Mouse (Mus musculus): ENCODE measurements at regions not wholly inside any gene's neighbourhood (a gene's known extent, or its start where the extent isn't known, plus 50 kb on each side); places are given as distances from the start of the nearest gene placed in this dataset.

DNA sequence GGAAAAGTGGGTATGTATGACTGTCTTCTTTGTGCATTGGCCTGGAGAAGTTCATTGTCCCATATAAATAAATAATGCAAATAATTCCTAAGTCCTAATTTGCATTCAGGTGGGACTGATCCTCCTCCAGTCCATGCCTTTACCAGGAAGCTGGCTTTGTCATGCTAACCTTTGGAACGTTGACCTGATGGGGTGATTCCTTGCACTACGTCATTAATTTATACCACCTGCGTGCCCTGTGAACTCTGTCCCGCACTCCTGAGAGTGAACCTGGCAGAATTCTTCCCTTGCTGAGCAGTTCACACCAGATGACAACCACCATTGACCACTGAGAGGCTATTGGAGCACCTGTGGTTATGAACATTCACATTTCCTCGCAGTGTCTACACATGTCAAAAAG lies 165.9 kb upstream of the Dyrk2 start:
- Histone ChIP-seq H3K4me1 (replicated peaks) (peaks cover 5% of the 10 kb centered on the region), H3K36me3 (no peaks in the 10 kb centered on the region), H3K27ac (no peak overlapping the region), H3K27me3 (no peaks in the 10 kb centered on the region), H3K9me3 (no peaks in the 10 kb centered on the region), H3K4me2 (no peak overlapping the region), H3K4me3 (replicated peaks) (no peak overlapping the region), H3K9ac (replicated peaks) (no peak overlapping the region)
- ATAC-seq (ENCODE audit: insufficient number of reproducible peaks, insufficient read depth, low FRiP score, low TSS enrichment, low read depth), result no peak
- WGBS, result 82% methylated on average over 5 of the region's 5 CpGs

DNA sequence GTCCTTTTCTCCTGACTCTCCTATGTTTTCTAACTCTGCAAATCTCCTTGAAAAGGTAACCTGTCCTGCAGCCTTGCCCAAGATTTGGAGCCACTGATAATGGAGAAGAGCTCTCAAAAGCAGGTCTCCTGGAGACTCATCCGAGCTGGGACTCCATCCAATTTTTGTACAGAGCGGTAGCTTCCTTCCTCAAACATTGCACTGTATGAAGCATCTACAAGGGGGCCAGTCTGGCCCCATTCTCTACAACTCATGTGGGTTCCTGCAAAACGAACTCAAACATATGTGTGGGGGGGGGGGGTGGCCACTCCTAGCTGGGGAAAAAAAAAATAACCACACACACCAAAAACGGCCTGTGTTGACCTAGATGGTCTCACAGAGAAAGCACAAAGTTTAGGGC lies 164.4 kb upstream of the Dyrk2 start:
- H3K27me3 ChIP-seq, result no peaks in the 10 kb centered on the region
- no peaks in the 10 kb centered on the region for H3K9me3 ChIP-seq
- no peaks in the 10 kb centered on the region for H3K36me3 ChIP-seq
- H3K4me3 ChIP-seq (replicated peaks), result no peak overlapping the region
- H3K27ac ChIP-seq, result no peak overlapping the region
- ATAC-seq (ENCODE audit: insufficient number of reproducible peaks, insufficient read depth, low FRiP score, low TSS enrichment, low read depth), result no peak
- no peak overlapping the region for H3K4me2 ChIP-seq
- no peaks in the 10 kb centered on the region for H3K4me1 ChIP-seq (replicated peaks)
- no peak overlapping the region for H3K9ac ChIP-seq (replicated peaks)
- WGBS, result 82% methylated on average over 4 of the region's 4 CpGs

- Histone ChIP-seq H3K4me1 (replicated peaks) (no peaks in the 10 kb centered on the region), H3K4me3 (replicated peaks) (no peak overlapping the region), H3K27me3 (peaks cover 5% of the 10 kb centered on the region; the same call in 1 of the 2 replicates), H3K9me3 (no peaks in the 10 kb centered on the region), H3K4me2 (no peak overlapping the region), H3K9ac (replicated peaks) (no peak overlapping the region), H3K36me3 (no peaks in the 10 kb centered on the region), H3K27ac (no peak overlapping the region)
- no peak for ATAC-seq (ENCODE audit: insufficient number of reproducible peaks, insufficient read depth, low FRiP score, low TSS enrichment, low read depth)
- WGBS, result 67% methylated on average over 16 of the region's 16 CpGs
These were observed 161.6 kb upstream of the Dyrk2 start for GRCm38 (mm10) chr10:119031282-119032275.

GRCm38 (mm10) chr10:119028480-119029137 lies 158.6 kb upstream of the Dyrk2 start:
- H3K36me3 ChIP-seq, result no peaks in the 10 kb centered on the region
- H3K4me3 ChIP-seq (replicated peaks), result no peak overlapping the region
- H3K27me3 ChIP-seq, result peaks cover 12% of the 10 kb centered on the region; the same call in 1 of the 2 replicates
- ATAC-seq (ENCODE audit: insufficient number of reproducible peaks, insufficient read depth, low FRiP score, low TSS enrichment, low read depth), result no peak
- H3K9ac ChIP-seq (replicated peaks), result no peak overlapping the region
- no peak overlapping the region for H3K4me2 ChIP-seq
- 73% methylated on average over 3 of the region's 3 CpGs for WGBS
- no peaks in the 10 kb centered on the region for H3K9me3 ChIP-seq
- H3K4me1 ChIP-seq (replicated peaks), result no peaks in the 10 kb centered on the region
- no peak overlapping the region for H3K27ac ChIP-seq

GRCm38 (mm10) chr10:119027241-119027901 lies 157.4 kb upstream of the Dyrk2 start:
- Histone ChIP-seq H3K4me3 (replicated peaks) (no peak overlapping the region), H3K9ac (replicated peaks) (no peak overlapping the region), H3K27me3 (peaks cover 12% of the 10 kb centered on the region; the same call in 1 of the 2 replicates), H3K4me2 (no peak overlapping the region), H3K9me3 (no peaks in the 10 kb centered on the region), H3K36me3 (no peaks in the 10 kb centered on the region), H3K4me1 (replicated peaks) (no peaks in the 10 kb centered on the region), H3K27ac (no peak overlapping the region)
- ATAC-seq (ENCODE audit: insufficient number of reproducible peaks, insufficient read depth, low FRiP score, low TSS enrichment, low read depth), result no peak
- WGBS, result 30% methylated on average over 6 of the region's 6 CpGs

DNA sequence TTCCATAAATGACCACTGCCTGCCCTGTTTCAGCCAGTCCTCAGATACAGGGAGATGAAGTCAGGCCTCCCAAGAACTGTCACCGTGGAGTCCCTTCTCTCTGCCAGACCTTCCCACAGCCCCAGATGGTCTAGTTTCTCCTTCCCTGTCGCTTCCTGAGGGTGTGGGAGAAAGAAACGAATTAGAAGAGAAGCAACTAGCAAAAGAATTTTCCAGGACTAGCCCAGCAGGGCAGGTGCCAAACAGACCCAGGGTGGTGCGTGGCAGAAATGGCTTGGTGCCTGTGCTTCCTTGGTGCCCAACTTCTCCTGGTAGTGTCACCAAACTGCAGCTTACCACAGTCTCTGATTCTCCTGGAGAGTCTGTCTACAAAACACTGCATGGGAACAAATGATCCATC lies 156.3 kb upstream of the Dyrk2 start:
- no peak overlapping the region for H3K4me3 ChIP-seq (replicated peaks)
- WGBS, result 62% methylated on average over 4 of the region's 4 CpGs
- H3K36me3 ChIP-seq, result no peaks in the 10 kb centered on the region
- no peak for ATAC-seq (ENCODE audit: insufficient number of reproducible peaks, insufficient read depth, low FRiP score, low TSS enrichment, low read depth)
- H3K4me1 ChIP-seq (replicated peaks), result no peaks in the 10 kb centered on the region
- H3K27me3 ChIP-seq, result peaks cover 12% of the 10 kb centered on the region; the same call in 1 of the 2 replicates
- H3K4me2 ChIP-seq, result no peak overlapping the region
- no peaks in the 10 kb centered on the region; the same call in 1 of the 2 replicates for H3K9me3 ChIP-seq
- H3K27ac ChIP-seq, result no peak overlapping the region
- no peak overlapping the region for H3K9ac ChIP-seq (replicated peaks)

DNA sequence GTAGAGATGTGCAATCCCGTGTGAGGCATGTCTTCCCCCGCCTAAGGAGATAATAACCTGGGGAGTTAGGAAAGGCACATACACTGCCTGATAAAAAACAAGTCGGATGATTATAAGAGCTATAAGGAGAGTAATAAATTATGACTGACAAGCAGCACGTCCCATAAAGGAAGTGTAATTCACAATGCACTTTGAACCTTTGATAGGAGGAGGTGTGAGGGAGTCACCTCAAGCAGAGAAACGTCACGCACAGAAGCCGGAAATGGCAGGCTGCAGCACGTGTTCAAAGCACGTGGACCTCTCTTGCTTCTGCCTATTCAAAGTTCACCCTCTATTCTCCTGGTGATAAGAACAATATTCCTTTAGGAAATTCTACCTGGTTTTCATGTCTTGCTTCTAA lies 154.4 kb upstream of the Dyrk2 start:
- Histone ChIP-seq H3K4me3 (replicated peaks) (no peak overlapping the region), H3K36me3 (no peaks in the 10 kb centered on the region), H3K27me3 (peaks cover 12% of the 10 kb centered on the region; the same call in 1 of the 2 replicates), H3K4me1 (replicated peaks) (no peaks in the 10 kb centered on the region), H3K4me2 (no peak overlapping the region), H3K9ac (replicated peaks) (no peak overlapping the region), H3K9me3 (no peaks in the 10 kb centered on the region; the same call in 1 of the 2 replicates), H3K27ac (no peak overlapping the region)
- WGBS, result 34% methylated on average over 9 of the region's 9 CpGs
- ATAC-seq (ENCODE audit: insufficient number of reproducible peaks, insufficient read depth, low FRiP score, low TSS enrichment, low read depth), result no peak

GRCm38 (mm10) chr10:119019082-119019481 lies 149.1 kb upstream of the Dyrk2 start:
- Histone ChIP-seq H3K36me3 (no peaks in the 10 kb centered on the region), H3K27me3 (no peaks in the 10 kb centered on the region), H3K9me3 (no peaks in the 10 kb centered on the region; the same call in 1 of the 2 replicates), H3K4me2 (no peak overlapping the region), H3K4me3 (replicated peaks) (no peak overlapping the region), H3K4me1 (replicated peaks) (no peaks in the 10 kb centered on the region), H3K27ac (no peak overlapping the region), H3K9ac (replicated peaks) (no peak overlapping the region)
- WGBS, result 93% methylated on average over 10 of the region's 10 CpGs
- ATAC-seq (ENCODE audit: insufficient number of reproducible peaks, insufficient read depth, low FRiP score, low TSS enrichment, low read depth), result no peak

DNA sequence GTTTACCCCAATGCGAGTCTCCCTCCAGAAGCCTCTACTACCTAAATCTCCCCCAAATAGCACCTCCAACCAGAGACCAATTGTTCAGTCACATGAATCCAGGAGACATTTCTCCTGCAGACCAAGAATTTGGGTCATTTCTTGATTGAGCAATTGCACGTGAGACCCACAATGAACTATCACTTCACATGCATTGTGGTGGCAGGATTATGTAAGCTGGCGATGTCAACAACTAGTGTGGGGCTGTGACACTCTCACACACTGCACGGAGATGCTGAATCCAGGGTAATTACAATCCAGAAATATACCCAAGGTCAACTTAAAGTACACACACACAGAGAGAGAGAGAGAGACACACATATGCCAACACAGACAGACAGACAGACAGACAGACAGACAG lies 148.5 kb upstream of the Dyrk2 start:
- H3K36me3 ChIP-seq, result no peaks in the 10 kb centered on the region
- H3K9me3 ChIP-seq, result no peaks in the 10 kb centered on the region; the same call in 1 of the 2 replicates
- no peak for ATAC-seq (ENCODE audit: insufficient number of reproducible peaks, insufficient read depth, low FRiP score, low TSS enrichment, low read depth)
- H3K4me3 ChIP-seq (replicated peaks), result no peak overlapping the region
- WGBS, result 93% methylated on average over 4 of the region's 4 CpGs
- no peak overlapping the region for H3K9ac ChIP-seq (replicated peaks)
- no peaks in the 10 kb centered on the region for H3K27me3 ChIP-seq
- no peak overlapping the region for H3K27ac ChIP-seq
- no peaks in the 10 kb centered on the region for H3K4me1 ChIP-seq (replicated peaks)
- no peak overlapping the region for H3K4me2 ChIP-seq

GRCm38 (mm10) chr10:119016104-119016503 lies 146.1 kb upstream of the Dyrk2 start:
- no peaks in the 10 kb centered on the region for H3K9me3 ChIP-seq
- H3K36me3 ChIP-seq, result no peaks in the 10 kb centered on the region
- no peak for ATAC-seq (ENCODE audit: insufficient number of reproducible peaks, insufficient read depth, low FRiP score, low TSS enrichment, low read depth)
- H3K9ac ChIP-seq (replicated peaks), result no peak overlapping the region
- peaks cover 7% of the 10 kb centered on the region; the same call in 1 of the 2 replicates for H3K4me1 ChIP-seq (replicated peaks)
- WGBS, result 92% methylated on average over 8 of the region's 8 CpGs
- H3K27ac ChIP-seq, result no peak overlapping the region
- no peaks in the 10 kb centered on the region for H3K27me3 ChIP-seq
- no peak overlapping the region for H3K4me2 ChIP-seq
- no peak overlapping the region for H3K4me3 ChIP-seq (replicated peaks)
